Mouse (Mus musculus) heart, adult 11 months (tissue): ENCODE data around the gene Ufsp1.
"Not testable (repeated sequence)": the region's sequence is repeated elsewhere in the genome, so short reads cannot be mapped to it uniquely, and the experiment has no call there.

ENCODE experiments used
- DNase-seq: peaks from one replicate; pipeline ENCODE4 v3.0.0; 2022

Gene Ufsp1

DNA sequence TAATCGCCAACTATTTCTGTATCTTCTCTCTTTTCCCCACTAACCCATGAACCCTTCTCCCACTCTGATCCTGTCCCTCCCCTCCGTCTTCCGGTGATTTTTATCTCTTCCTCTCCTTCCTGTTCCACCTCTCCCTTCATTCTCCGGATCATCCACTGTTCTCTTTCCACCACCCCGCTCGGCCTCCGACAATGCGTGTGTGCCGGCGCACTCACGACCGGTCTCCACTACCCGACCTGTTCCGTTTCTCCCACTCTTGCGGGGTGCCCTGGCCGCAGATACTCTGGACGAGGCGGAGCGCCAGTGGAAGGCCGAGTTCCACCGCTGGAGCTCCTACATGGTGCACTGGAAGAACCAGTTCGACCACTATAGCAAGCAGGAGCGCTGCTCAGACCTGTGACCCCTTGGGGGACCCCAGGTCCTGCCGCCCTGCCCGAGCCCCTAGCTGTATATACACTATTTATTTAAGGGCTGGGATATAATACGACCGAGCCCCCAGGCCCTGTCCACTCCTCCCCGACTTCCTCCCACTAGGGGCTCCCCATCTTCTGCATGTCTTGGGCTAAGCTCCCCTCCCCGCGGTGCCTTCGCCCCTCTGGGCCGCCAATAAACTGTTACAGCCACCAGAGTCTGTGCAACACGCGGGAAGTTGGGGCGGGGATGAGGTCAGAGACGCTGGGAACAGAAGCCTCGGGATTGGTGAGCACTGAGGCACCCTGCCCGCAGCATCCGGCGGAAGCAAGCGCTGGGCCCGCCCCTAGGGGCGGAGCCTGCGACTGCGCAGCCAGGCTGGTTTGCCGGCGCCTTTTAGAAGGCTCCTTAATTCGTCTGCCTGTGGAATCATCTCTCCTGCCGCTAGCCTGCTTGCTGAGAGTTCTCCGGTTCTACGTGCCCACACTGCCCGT, at the start of gene Ufsp1:
Gene Ufsp1 (plus strand): TSS at position 791 of the 905 bp plus-strand sequence.
- peak; percentile 100 for DNase-seq

DNA sequence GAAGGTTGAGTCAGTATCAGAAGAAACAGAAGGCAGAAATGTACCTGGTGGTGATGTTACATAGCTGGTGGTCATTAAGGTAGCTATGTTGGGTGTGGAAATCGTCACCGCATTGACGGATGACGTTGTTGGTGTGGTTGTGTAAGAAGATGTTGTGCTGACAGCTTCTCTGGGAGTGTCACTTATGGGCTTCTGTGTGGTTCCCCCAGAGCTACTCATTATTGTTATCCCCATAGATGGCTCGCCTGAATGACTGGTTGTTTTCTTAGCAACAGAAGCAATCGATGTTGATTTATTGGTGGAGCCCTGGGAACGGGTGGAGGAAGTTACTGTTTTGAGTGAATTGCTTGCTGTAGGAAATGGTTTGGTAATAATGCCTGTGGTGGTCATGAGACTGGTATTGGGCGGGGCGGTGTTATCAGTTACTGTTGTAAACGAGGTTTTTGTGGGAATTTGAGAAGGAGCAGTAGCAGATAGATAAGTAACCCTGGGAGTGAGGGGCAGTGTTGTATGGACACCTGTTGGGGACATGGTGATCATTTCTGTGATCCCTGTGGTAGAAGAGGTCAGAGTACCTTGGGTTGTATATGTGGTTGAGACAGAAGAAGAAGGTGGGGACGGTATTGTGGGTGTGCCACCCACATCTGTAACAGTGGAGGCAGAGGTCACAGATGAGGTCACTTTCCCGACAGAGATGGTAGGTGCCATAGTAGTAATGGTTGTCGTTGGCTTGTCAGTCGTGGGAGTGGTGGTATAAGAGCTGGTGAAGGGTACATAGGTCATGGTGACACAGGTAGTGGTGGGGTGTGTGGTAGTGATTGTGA, 30.3 kb upstream of the Ufsp1 start:
- DNase-seq = no peak

DNA sequence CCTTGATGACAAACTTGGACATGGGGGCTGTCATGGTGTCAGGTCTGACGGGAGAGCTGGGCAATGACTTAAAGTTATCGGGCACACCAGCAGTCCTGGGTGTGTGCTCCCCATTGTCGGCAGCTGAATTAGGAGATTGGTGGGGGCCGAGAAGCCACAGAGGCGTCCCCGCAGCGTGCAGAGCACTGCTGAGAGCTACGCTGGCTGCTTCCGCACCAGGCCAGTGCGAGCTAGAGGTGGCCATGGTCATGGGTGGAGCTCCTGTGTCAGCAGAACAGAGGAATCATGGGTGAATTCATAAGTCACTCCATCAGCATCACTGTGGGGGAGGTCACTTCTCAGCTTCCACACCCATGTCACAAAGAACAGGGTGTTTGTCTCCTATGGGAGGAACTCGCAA, 29.6 kb upstream of the Ufsp1 start:
- DNase-seq = no peak

DNA sequence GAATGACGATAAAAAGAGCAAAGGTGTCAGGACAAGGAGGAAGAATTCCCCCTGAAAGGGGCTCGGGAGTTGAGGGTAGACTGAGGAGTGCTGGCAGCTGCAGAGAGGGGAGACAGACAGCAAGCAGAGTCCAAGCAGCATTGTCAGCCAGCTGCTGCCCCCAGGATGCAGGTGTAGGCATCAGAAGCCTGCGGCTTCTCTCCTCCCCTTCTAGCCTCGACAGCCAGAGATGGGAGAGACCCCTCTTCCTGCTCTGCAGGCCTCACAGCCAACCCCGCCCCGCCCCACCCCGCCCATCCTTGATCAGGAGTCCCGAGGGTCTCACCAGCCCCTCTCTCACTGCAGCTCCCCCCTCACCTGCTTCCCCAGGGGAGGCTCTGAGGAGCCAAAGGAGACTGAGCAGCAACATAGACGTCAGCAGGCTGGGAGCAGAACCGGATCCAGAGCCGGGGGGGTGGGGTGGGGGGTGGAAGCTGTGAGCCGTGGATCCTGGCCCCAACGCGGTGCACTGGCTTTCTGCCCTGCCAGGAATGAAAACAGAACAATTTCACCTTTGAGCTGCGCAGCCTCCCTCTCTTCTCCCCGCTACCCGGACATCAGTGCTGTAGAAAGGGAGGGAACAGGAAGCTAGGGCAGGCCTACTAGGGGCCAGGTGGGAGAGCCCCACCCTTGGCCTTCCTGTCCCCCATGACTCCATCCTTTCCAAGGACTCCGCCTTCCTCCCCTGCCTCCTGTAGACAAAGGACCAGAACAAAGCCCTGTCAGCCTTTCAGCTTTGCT, 26.1 kb upstream of the Ufsp1 start:
- DNase-seq = peak; percentile 98

DNA sequence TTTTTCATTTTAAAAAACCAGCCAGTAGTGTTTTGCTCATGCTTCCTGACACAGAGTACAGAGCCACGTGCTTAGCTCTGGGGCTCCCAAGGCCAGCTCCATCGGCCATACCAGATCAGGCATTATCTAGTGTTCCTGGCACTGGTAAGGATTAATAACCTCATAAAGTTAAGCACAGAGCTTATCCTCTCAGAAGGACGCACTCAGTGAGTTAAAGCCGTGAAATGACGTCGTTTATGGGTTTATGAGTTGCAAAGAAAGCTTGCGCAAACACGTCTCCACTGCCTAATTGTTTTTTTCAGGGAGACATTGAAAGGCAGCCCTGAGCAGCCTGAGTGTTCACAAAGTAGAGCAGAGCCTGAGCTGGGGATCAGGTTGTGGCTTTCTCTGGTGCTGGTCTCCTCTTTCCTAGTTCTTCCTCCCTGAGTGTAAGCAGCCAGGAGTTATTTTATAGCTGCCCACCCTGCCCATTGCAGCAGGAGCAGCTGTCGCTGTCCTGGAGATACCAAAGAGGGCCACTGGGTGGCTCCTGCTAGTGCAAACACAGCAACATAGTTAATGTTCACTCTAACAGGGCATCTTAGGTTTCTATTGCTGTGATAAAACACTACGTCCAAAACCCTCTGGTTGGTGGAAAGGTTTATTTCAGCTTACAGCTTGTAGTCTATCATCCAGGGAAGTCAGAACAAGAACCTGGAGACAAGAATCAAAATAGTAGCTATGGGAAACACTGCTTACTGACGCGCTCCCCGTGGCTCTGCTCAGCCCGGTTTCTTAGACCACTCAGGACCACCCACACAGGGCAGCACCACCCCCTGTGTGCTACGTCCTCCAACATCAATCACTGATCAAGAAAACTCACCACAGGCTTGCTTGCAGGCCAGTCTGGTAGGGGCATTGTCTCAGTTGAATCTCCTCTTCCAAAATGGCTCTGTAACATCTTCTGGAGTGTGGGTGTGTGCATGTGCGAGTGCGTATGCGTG, 16.8 kb upstream of the Ufsp1 start:
- no peak for DNase-seq

DNA sequence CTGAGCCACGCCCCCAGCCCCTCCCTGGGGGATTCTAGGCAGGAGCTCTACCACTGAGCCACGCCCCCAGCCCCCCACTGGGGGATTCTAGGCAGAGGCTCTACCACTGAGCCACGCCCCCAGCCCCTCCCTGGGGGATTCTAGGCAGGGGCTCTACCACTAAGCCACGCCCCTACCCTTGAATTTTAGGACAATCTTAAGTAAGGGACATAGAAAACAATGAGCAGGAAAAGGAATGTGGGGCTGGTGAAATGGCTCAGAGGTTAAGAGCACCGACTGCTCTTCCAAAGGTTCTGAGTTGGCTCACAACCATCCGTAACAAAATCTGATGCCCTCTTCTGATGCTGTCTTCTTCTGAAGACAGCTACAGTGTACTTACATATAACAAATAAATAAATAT, 10.0 kb upstream of the Ufsp1 start:
- DNase-seq = not testable (repeated sequence)

DNA sequence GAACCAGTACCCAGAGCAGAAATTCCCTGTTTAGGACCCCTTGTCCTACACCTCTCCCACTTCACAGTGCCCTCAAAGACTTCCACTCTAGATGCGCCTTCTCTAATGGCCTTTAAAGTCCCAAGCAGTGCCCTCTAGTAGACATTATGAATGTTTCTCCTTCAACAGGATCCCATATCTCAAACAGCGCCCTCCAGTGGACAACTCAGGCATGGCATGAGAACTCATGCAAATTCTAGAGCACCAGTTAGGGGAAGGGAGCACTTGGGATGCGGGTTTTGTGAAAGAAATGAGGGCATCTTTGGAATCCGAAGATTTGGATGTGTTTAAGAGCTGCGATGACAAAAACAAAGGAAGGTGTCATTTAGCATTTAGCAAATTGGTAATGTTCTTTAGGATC, 9.4 kb upstream of the Ufsp1 start:
- DNase-seq = no peak

DNA sequence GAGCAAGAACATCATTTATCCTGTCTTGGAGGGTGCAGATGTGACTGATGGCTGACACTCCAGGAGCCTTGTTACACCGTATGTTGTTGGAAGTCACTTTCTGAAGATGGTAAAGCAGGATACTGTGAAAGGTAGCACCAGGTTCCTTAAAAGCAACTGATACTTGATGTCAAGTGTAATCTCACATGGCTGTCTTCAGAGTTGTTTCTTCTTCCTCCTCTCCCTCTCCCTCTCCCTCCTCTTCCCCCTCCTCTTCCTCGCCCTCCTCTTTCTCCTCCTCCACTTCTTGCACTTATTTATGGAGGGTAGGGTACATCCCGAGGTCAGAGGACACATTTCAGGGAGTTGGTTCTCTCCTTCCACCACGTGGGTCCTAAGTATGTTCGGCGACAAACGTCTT, 8.4 kb upstream of the Ufsp1 start:
- no peak for DNase-seq

DNA sequence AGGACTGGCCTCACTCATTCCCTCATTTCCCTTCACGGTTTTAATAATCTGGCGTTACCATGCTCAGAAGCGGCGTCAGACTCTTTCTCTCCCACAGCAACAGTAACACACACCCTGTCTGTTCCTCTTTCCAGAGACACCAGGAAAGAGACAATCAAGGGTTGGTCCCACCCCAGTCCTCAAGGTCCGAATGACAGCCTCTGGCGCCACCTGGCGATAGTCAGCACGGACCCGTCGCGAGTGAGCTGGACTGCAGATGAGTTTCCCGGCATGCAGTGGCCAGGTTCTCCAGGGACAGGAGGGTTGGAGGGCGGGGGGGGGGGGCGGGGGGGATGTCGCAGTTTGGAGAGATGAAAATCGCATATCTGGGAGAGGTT, 7.8 kb upstream of the Ufsp1 start:
- DNase-seq = peak; percentile 99

DNA sequence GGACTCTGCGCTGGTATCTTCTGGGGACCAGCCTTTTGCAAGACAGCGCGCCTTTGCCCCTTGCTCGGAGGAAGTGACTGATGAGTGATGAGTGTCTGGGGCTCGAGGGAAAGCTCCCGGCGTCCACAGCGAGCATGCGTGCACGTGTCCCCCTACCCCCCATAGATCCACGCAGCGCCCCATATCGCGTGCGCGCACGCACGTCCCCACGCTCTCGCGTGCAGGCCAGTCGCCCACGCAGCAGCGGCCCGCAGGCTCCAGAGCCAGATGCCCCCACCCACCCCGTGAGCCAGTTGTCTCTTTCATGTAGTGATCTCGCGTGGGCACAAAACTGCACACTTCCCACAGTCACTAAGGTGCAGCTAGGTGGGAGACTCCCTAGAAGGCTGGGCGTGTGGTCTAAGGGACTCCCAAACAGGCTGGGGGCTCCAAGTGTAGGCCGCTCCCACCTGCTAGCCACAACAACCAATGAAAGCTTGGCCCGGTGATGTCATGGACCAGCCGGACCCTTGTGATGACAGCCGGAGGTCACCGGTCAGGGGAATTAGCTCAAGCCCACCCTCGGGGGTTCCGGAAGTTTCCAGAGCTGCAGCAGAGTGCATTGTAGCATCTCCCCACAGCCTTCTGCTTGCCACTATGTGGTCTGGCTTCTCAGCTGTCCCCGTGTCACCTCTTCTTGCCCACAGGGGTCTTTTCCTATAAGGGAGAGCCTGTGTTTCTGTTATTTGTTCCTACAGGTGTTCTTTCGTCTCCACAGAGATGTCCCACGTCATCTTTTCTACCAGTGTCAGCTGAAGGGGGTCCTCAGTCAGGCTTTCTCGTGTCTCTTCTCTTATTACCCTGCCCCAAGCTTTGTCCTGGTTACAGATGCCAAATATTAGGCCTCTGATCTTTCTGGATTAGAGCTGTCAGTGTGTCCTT, 7.1 kb upstream of the Ufsp1 start, which contains the start of gene Ache:
Gene Ache (plus strand): TSS at position 488 of the 921 bp plus-strand sequence.
- peak; percentile 95 for DNase-seq

DNA sequence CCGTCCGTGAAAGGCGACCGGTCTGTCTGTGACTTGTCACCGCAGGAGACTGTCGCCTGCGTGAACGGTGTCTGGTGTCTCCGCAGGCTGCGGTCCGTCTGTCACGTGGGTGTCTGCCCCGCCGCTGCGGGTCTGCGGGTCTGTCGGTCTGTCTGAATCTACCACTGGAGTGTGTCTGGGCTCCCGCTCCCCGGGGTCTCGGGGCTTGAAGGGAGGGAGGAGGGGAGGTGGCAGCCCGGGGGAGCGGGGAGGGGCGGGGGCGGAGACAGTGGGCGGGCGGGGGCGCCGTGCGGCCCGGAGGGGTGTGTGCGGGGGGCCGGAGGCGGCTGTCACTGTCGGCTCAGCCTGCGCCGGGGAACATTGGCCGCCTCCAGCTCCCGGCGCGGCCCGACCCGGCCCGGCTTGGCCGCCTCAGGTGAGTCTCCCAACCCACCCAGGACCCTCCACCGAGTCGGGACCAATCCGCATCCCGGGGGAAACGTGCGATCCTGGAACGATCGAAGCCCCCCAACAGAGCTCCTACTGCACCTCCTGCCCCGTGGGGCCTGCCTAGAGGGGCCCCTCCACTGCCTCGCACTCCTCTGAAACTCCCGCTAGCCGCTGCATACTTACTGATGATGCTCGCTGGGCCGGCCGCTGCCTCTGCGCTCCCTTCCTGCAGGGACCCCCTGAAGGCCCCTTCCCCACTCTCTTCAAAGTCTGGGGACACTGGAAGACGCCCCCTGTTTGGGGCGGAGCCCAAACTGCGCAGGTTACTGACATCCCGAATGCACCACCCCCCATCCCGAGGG, 6.3 kb upstream of the Ufsp1 start:
- peak; percentile 96 for DNase-seq

DNA sequence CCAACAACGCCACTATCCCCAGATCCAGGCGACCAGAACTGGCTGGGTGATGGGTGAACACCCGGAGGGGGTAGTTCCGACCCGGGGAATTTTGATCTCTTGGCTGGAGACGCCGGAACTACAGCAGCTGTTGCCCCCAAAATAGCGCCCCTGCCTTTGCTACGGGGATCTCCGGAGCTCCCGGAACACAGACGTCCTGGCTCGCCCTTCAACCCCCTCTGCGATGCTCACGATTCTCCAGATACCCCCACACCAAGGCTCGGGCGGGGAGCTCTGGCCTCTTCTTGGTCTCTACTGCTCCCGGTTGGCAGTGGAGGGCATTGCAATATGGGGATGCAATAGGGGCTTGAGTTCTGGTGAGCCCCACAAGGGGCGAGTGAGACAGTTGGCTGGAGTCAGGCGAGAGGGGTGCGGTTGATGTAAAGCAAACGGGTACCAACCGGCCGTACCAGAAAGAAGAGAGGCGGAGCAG, 5.4 kb upstream of the Ufsp1 start:
- peak; percentile 96 for DNase-seq

DNA sequence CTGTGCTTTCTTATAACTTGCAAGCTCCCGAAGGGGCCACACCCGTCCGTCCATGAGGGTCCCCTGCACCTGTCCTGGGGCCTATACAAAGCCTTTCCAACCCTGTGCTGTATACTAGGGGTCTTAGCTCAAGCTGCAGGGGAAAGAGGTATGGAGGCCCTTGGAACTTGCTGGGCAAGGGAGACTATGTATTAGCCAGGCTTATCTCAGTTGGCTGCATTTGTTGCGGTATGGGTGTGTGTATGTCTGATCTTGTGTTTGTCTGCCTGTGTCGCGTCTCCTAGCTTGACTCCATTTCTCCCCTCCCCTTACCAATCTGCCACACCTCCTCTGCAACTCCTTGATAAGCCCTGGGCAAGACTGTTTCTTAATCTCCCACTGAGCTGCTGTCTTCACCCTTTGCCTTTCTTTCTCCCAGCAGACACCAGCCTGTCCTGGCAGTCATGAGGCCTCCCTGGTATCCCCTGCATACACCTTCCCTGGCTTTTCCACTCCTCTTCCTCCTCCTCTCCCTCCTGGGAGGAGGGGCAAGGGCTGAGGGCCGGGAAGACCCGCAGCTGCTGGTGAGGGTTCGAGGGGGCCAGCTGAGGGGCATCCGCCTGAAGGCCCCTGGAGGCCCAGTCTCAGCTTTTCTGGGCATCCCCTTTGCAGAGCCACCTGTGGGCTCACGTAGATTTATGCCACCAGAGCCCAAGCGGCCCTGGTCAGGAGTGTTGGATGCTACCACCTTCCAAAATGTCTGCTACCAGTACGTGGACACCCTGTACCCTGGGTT, 4.7 kb upstream of the Ufsp1 start:
- no peak for DNase-seq

DNA sequence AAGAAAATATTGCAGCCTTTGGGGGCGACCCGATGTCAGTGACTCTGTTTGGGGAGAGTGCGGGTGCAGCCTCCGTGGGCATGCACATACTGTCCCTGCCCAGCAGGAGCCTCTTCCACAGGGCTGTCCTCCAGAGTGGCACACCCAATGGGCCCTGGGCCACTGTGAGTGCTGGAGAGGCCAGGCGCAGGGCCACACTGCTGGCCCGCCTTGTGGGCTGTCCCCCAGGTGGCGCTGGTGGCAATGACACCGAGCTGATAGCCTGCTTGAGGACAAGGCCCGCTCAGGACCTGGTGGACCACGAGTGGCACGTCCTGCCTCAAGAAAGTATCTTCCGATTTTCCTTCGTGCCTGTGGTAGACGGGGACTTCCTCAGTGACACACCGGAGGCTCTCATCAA, 3.8 kb upstream of the Ufsp1 start:
- DNase-seq = peak; percentile 95

DNA sequence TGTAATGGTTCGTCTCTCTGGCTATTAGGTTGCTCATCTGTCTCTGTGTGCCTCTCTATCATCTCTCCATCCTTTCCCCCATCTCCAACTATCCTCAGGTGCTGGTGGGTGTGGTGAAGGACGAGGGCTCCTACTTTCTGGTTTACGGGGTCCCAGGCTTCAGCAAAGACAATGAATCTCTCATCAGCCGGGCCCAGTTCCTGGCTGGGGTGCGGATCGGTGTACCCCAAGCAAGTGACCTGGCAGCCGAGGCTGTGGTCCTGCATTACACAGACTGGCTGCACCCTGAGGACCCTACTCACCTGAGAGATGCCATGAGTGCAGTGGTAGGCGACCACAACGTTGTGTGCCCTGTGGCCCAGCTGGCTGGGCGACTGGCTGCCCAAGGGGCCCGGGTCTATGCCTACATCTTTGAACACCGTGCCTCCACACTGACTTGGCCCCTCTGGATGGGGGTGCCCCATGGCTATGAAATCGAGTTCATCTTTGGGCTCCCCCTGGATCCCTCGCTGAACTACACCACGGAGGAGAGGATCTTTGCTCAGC, 3.0 kb upstream of the Ufsp1 start:
- DNase-seq = peak; percentile 93

DNA sequence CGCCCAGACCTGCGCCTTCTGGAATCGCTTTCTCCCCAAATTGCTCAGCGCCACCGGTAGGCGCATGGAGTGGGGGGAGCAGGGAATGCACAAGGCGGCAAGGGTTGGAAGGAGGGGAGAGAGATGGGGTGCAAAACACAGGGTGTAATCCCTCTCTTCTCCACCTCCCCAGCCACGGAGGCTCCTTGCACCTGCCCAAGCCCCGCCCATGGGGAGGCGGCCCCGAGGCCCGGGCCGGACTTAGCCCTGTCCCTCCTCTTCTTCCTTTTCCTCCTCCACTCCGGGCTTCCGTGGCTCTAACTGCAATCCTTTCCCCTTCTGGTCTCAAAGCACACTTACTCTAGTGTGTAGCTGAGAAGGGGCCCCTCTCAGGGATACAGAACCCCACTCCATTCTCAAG, 1.1 kb upstream of the Ufsp1 start:
- DNase-seq = peak; percentile 98

DNA sequence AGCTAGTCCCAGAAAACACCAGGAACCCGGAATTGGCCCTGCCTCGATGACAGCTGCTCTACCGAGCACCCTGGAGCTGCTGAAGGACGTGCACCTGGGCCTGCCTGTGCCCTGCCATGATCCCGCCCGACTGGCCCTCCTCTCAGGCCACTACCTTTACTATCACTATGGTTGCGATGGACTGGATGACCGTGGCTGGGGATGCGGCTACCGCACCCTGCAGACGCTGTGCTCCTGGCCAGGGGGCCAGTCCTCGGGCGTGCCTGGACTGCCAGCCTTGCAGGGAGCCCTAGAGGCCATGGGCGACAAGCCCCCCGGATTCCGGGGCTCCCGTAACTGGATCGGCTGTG, 290 bp downstream of the Ufsp1 start:
- no peak for DNase-seq

DNA sequence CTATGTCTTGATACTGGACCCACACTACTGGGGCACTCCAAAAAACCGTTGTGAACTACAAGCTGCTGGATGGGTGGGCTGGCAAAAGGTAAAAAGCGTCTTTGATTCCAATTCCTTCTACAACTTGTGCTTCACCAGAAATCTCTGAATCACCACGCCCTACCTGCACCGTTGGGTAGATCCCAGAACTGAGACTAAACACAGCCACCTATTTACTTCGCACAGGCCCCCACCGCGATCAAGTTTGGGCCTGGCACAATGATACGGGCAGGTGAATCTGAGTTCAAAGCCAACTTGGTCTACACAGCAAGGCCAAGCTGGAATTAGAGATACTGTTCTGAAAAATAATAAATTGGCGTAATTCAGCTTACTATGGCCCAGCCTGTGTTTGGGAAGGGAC, 867 bp downstream of the Ufsp1 start:
- no peak for DNase-seq

DNA sequence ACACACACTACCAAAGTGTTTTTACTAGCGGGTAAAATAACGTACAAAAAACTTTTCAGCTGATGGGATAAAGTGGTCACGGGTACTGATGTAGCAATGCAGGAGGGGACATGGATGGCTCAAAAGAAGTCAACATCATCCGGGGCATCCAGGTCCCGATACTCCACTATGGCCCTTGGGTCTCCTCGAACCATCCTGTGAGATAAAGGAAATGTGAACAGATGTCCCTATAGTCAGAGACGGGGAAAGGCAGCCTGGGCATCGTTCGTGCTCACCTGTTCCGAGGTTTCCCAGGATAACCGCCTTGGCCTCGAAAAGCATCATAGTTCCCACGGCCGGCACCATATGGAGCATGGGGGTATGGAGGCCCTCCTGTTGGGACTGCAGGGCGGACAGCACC, 1.3 kb downstream of the Ufsp1 start:
- DNase-seq = peak; percentile 92
